Mouse (Mus musculus) c-Kit-positive CD71-positive TER-119-positive erythroid progenitor cells, embryonic 14.5 days (primary cell): ENCODE results near the gene Irf3.
A peak's percentile ranks its signal among the peaks of the same experiment; 100 is the strongest.

Source experiments
- DNase-seq: peaks from one replicate; pipeline ENCODE4 v3.0.0-alpha.2; 2013; ENCODE audit warnings: low spot score

Gene Irf3

GRCm38 (mm10) chr7:44997231-44997939 is at the start of gene Irf3:
TSS of gene Irf3 (plus strand) at chr7:44997648.
- DNase-seq: peak; percentile 97

GRCm38 (mm10) chr7:44949922-44950321 is 47.5 kb upstream of the Irf3 start:
- DNase-seq: no peak

GRCm38 (mm10) chr7:44951960-44952359 is 45.5 kb upstream of the Irf3 start:
- peak; percentile 76 for DNase-seq

- peak; percentile 83 for DNase-seq
Measured at GRCm38 (mm10) chr7:44952611-44953306, 44.7 kb upstream of the Irf3 start.

GRCm38 (mm10) chr7:44953561-44953960 is 43.9 kb upstream of the Irf3 start:
- DNase-seq: no peak

GRCm38 (mm10) chr7:44954091-44954885 is 43.2 kb upstream of the Irf3 start:
- no peak for DNase-seq

GRCm38 (mm10) chr7:44955628-44956027 is 41.8 kb upstream of the Irf3 start:
- no peak for DNase-seq

- no peak for DNase-seq
Measured at GRCm38 (mm10) chr7:44956266-44956665, 41.2 kb upstream of the Irf3 start.

- DNase-seq: no peak
Measured at GRCm38 (mm10) chr7:44957183-44957835, 40.1 kb upstream of the Irf3 start.

GRCm38 (mm10) chr7:44958208-44958607 is 39.2 kb upstream of the Irf3 start:
- no peak for DNase-seq

GRCm38 (mm10) chr7:44959281-44959680 is 38.2 kb upstream of the Irf3 start:
- no peak for DNase-seq

- no peak for DNase-seq
Measured at GRCm38 (mm10) chr7:44959874-44960511, 37.5 kb upstream of the Irf3 start.

GRCm38 (mm10) chr7:44960512-44960910 is 36.9 kb upstream of the Irf3 start:
- DNase-seq: no peak

- DNase-seq: no peak
Measured at GRCm38 (mm10) chr7:44962337-44962736, 35.1 kb upstream of the Irf3 start.

- no peak for DNase-seq
Measured at GRCm38 (mm10) chr7:44962831-44963230, 34.6 kb upstream of the Irf3 start.

GRCm38 (mm10) chr7:44964990-44965389 is 32.5 kb upstream of the Irf3 start:
- no peak for DNase-seq

GRCm38 (mm10) chr7:44965975-44966374 is 31.5 kb upstream of the Irf3 start:
- DNase-seq: no peak

GRCm38 (mm10) chr7:44966638-44967037 is 30.8 kb upstream of the Irf3 start:
- DNase-seq: no peak

GRCm38 (mm10) chr7:44970231-44970691 is 27.2 kb upstream of the Irf3 start:
- peak; percentile 66 for DNase-seq

- DNase-seq: no peak
Measured at GRCm38 (mm10) chr7:44971142-44971541, 26.3 kb upstream of the Irf3 start.

GRCm38 (mm10) chr7:44973415-44974130 is 23.9 kb upstream of the Irf3 start:
- no peak for DNase-seq
